Mouse (Mus musculus) hindbrain, embryonic 16.5 days (tissue): ENCODE data around the gene Phyh. TPM values are rescaled to one million over a fixed set of nuclear protein-coding genes. Genes with fewer than 3 reads are reported as not detected.
A peak's percentile ranks its signal among the peaks of the same experiment; 100 is the strongest.

ENCODE experiments used
- ATAC-seq: fragments of 200-750 bp; cut with Nextera tagmentation; 2 replicates; pipeline ENCODE4 v1.8.0; 2017; ENCODE audit warnings: moderate TSS enrichment, moderate library complexity
- H3K27ac ChIP-seq: fragments of 300-500 bp; sonication (generic); 2 replicates; pipeline ENCODE4 v1.5.1; 2014; ENCODE audit warnings: low read depth, mild to moderate bottlenecking, control low read depth, low read length, moderate library complexity
- H3K27me3 ChIP-seq: fragments of 300-500 bp; sonication (generic); replicated peaks from 2 replicates; pipeline ENCODE4 v1.6.1; 2014; ENCODE audit warnings: low read length; ENCODE audit not compliant: control insufficient read depth, insufficient read depth
- H3K36me3 ChIP-seq: fragments of 300-500 bp; sonication (generic); 2 replicates; pipeline ENCODE4 v1.6.1; 2014; ENCODE audit warnings: mild to moderate bottlenecking, low read length, moderate library complexity, mixed read lengths; ENCODE audit not compliant: control insufficient read depth, insufficient read depth
- H3K4me1 ChIP-seq: fragments of 300-500 bp; sonication (generic); 2 replicates; pipeline ENCODE4 v1.6.1; 2014; ENCODE audit warnings: low read depth, low read length; ENCODE audit not compliant: control insufficient read depth, insufficient read depth
- H3K4me2 ChIP-seq: fragments of 300-500 bp; sonication (generic); 2 replicates; pipeline ENCODE4 v1.6.1; 2014; ENCODE audit warnings: mild to moderate bottlenecking, low read length, control low read depth, moderate library complexity
- H3K4me3 ChIP-seq: fragments of 300-500 bp; sonication (generic); 2 replicates; pipeline ENCODE4 v1.5.1; 2014; ENCODE audit warnings: mild to moderate bottlenecking, low read length, control low read depth, moderate library complexity
- H3K9ac ChIP-seq: fragments of 300-500 bp; sonication (generic); 2 replicates; pipeline ENCODE4 v1.6.1; 2014; ENCODE audit warnings: low read depth, mild to moderate bottlenecking, control low read depth, low read length, moderate library complexity
- H3K9me3 ChIP-seq: fragments of 300-500 bp; sonication (generic); 2 replicates; pipeline ENCODE4 v1.6.1; 2014; ENCODE audit warnings: mild to moderate bottlenecking, low read length, moderate library complexity; ENCODE audit not compliant: control insufficient read depth
- WGBS: fragments of 180-500 bp; shearing (Covaris S2); extraction: QIAGEN DNeasy Blood & Tissue Kit; methylation state at CpG from one replicate; pipeline ENCODE4 v1.1.7; 2014; 5-methylcytosine and 5-hydroxymethylcytosine counted together
- polyA plus RNA-seq: library from polyadenylated mRNA; unstranded; fragments of >200 nt; fragmentation: Nextera tagmentation; extraction: Ambion mirVana; gene quantifications from 2 replicates; pipeline ENCODE4 v1.2.1, GENCODE M21; 2015

Phyh gene
- 95.9 and 120 TPM in 2 replicates for polyA plus RNA-seq

DNA sequence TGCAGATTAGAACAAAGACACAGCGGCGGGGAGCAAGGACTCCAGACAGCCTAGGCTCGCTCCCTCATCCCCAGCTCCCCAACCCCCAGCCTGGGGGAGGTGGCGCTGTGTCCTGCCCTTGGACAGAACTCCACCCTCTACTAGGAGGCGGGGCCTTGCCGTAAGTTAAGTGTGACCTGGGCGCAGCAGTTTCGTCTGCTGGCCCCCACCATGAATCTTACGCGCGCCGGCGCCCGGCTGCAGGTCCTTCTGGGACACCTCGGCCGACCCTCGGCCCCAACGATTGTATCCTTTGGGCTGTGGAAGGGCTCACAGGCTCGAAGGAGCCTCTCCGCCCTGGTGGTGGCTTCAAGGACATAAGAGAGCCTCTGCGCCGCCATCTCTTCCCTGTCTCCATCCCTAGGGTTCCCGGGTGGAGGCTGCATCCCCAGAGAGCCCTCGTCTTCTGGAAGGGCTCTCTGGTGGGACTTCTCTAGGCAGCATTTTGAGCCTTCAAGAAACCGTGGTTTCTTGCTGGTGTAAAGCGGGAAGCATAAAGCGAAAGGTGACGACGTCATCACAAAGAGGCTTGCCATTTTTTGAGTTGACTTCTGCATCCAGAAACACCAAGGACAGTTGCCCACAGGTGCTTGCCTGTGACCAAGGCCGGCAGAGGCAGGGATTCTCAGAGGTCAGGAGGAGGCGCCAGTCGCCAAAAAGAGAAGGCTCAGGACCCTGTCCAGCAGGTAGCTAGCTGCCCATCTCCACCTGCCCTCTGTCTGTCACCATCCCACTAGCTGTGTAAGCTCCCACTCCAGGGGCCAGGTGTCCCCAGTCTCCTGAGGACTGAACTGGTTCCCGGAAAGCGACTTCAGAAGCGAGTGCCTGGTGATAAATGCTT is at the start of gene Phyh:
TSS of gene Phyh (plus strand) at position 160 of the 880 bp plus-strand sequence.
- Histone ChIP-seq H3K36me3 (no peaks in the 10 kb centered on the region), H3K9ac (peak within 1 kb of the TSS; percentile 73), H3K27me3 (no peaks in the 10 kb centered on the region), H3K27ac (peak within 1 kb of the TSS; percentile 81), H3K4me1 (peaks cover 3% of the 10 kb centered on the region), H3K4me2 (peak within 1 kb of the TSS; percentile 71), H3K9me3 (no peaks in the 10 kb centered on the region), H3K4me3 (peak within 1 kb of the TSS; percentile 51)
- ATAC-seq, result peak; percentile 94
- 7% methylated on average over 35 of the region's 35 CpGs for WGBS

DNA sequence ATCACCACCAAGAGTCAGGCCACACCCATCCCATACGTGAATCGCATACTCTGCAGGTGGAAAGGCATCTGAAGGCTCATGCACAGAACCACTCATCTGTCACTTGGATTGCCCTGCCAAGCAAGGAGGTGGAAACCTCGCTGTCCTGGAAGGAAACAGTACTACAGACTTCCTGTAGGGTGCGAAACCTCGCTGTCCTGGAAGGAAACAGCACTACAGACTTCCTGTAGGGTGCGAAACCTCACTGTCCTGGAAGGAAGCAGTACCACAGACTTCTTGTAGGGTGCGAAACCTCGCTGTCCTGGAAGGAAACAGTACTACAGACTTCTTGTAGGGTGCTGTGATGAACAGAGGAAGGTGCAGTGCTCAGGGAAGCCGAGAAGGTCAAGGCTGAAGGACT is 46.1 kb upstream of the Phyh start:
- H3K4me1 ChIP-seq, result no peaks in the 10 kb centered on the region
- H3K27me3 ChIP-seq, result no peaks in the 10 kb centered on the region
- 83% methylated on average over 9 of the region's 9 CpGs for WGBS
- H3K27ac ChIP-seq, result no peak overlapping the region
- no peak overlapping the region for H3K9ac ChIP-seq
- H3K4me2 ChIP-seq, result no peak overlapping the region
- no peak overlapping the region for H3K4me3 ChIP-seq
- H3K9me3 ChIP-seq, result no peaks in the 10 kb centered on the region
- no peak for ATAC-seq
- H3K36me3 ChIP-seq, result no peaks in the 10 kb centered on the region

DNA sequence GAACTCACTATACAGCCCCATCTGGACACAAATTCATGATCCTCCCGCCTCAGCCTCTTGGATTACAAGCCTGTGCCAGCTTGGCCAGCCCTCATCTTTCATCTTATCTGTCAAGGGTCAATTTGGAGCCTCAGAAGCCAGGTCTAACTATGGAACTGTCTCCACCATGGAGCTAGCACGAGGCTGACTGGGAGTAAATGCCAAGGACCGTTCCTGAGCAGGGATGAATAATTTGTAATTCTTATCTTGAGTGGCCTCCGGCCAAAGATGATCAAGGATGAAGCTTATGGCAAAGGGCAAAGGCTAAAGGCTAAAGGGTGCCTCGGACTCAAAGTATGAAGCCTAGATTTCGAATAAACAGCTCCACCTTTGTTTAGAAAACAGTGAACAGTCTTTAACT is 45.5 kb upstream of the Phyh start:
- no peaks in the 10 kb centered on the region for H3K9me3 ChIP-seq
- 76% methylated on average over 6 of the region's 6 CpGs for WGBS
- no peaks in the 10 kb centered on the region for H3K36me3 ChIP-seq
- no peaks in the 10 kb centered on the region for H3K27me3 ChIP-seq
- H3K4me1 ChIP-seq, result no peaks in the 10 kb centered on the region
- ATAC-seq, result no peak
- no peak overlapping the region for H3K4me3 ChIP-seq
- no peak overlapping the region for H3K9ac ChIP-seq
- no peak overlapping the region for H3K27ac ChIP-seq
- H3K4me2 ChIP-seq, result no peak overlapping the region

DNA sequence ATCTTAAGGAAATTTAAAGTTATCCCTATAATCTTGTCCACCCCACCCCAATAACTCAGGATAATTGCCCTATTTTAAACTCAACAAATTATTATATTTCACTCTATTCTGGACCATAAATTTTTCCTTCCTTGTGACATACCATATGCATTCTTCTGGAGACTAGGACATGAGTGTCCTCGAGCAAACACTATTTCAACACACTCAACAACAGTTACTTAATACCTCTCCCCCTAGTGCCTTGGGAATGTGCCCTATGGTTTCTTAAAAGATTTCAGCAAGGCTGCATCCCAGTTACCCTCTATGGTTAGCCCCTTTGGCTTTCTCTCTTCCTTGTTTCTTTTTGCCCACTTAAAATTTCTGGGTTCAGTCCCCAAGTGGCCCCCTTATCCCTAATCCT is 43.7 kb upstream of the Phyh start:
- no peak overlapping the region for H3K4me3 ChIP-seq
- H3K27me3 ChIP-seq, result no peaks in the 10 kb centered on the region
- H3K27ac ChIP-seq, result no peak overlapping the region
- WGBS, result 81% methylated on average over 1 of the region's 1 CpGs
- ATAC-seq, result no peak
- no peaks in the 10 kb centered on the region for H3K36me3 ChIP-seq
- H3K4me2 ChIP-seq, result no peak overlapping the region
- no peak overlapping the region for H3K9ac ChIP-seq
- H3K4me1 ChIP-seq, result peaks cover 2% of the 10 kb centered on the region; the same call in 1 of the 2 replicates
- H3K9me3 ChIP-seq, result no peaks in the 10 kb centered on the region

DNA sequence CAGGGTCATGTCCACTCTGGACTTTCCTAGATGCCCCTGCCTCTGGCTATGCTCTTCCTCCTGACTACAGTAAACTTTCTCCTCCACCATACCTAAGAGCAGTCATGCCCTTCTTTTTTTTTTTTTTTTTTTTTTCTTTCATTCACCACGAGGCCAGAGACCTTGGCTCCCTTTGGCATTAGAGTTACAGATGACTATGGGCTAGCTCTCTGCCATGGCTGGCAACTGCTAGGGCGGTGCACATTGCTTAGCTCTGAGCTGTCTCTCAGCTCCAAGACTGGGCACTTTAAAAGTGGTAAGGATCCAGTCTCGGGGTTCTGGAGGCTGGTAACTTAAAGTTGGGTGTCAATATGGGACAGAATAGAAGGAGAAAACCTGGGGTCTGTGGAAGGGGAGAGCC is 42.7 kb upstream of the Phyh start:
- Histone ChIP-seq H3K9ac (no peak overlapping the region), H3K9me3 (no peaks in the 10 kb centered on the region), H3K4me2 (no peak overlapping the region), H3K4me1 (peaks cover 7% of the 10 kb centered on the region), H3K27ac (no peak overlapping the region), H3K36me3 (no peaks in the 10 kb centered on the region), H3K27me3 (no peaks in the 10 kb centered on the region), H3K4me3 (no peak overlapping the region)
- ATAC-seq, result no peak
- 74% methylated on average over 3 of the region's 3 CpGs for WGBS

DNA sequence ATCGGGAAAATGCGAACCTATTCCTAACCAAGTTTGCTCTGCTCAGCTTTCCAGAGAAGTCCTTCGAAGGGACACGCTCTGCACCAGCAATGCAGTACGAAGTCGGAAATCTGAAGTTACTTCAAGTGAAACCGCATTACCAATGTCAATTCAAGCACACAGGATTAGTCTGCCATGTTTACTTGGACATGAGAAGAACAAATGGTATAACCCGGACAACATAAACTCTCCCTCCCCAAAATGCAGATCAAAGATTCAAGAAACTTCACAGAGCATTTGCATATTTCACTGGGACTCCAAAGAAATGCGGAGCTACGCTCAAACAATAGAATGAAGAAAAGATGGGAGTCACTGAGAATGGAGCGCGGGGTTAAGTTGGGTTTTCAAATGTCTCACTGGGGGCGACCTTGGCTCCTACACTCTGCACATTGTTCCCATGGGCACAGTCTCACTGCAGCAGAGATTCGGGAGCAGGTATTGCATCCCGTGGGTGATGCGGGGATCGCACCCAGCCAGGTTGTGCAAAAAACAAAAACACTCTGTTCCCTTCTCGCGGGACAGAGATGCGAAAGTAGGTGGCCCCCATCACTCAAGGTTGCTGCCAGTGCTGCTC is 38.0 kb upstream of the Phyh start:
- peak; percentile 12 for ATAC-seq
- H3K4me3 ChIP-seq, result peak overlapping the region; percentile 92
- H3K9me3 ChIP-seq, result no peaks in the 10 kb centered on the region
- peak overlapping the region; percentile 98 for H3K27ac ChIP-seq
- H3K9ac ChIP-seq, result peak overlapping the region; percentile 100
- peak overlapping the region; percentile 84 for H3K4me2 ChIP-seq
- peaks cover 1% of the 10 kb centered on the region for H3K36me3 ChIP-seq
- no peaks in the 10 kb centered on the region for H3K27me3 ChIP-seq
- under 1% methylated on average over 20 of the region's 20 CpGs for WGBS
- H3K4me1 ChIP-seq, result peaks cover 18% of the 10 kb centered on the region

DNA sequence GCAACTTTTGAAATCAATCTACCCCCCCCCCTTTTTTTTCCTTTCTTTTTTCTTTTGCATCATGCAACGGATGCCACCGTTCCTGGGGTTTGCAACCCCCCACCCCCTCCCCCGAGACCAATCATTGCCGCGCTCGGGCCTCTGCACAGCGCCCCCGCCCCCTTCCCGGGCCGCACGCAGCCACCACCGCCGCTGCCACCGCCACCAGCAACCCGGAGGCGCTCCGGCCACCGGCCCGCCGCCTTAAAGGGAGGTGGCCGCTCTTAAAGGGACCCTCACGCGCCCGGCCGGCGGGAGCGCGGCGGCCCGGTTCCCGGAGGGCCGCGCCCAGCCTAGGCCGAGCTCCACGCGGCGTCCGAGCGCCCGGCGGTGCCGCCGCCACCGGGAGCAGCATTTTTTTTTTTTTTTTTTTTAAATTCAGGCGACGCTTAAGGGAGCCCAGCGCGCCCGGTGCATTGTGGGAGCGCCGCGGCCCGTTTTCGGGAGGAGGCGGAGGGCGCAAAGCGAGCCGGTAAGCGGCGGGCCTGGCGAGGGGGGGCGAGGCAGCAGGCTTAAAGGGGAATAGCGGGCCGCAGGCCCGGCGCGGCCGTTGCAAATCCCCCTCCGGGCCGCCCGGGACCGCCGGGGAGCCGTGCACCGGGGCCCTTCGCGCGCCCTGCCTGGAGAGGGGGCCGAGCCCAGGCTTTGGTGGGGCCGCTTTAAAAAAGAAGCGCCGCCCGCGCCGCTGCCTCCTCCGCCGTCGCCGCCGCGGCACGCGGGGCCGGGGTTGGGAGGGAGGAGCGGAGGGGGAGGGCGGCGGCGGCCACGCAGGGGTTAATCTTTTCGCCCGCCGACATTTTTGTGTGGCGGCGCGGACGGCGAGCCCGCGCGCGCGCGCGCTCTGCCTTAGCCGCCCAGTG is 37.2 kb upstream of the Phyh start, which contains the start of gene Sephs1:
TSS of gene Sephs1 (plus strand) at position 215 of the 899 bp plus-strand sequence.
- H3K36me3 ChIP-seq, result peaks cover 8% of the 10 kb centered on the region
- H3K27ac ChIP-seq, result peak within 1 kb of the TSS; percentile 98
- peak; percentile 83 for ATAC-seq
- no peaks in the 10 kb centered on the region for H3K27me3 ChIP-seq
- 0% methylated on average over 60 of the region's 115 CpGs for WGBS
- H3K4me3 ChIP-seq, result peak within 1 kb of the TSS; percentile 92
- H3K4me2 ChIP-seq, result peak within 1 kb of the TSS; percentile 84
- H3K4me1 ChIP-seq, result peaks cover 18% of the 10 kb centered on the region
- peak within 1 kb of the TSS; percentile 100 for H3K9ac ChIP-seq
- H3K9me3 ChIP-seq, result no peaks in the 10 kb centered on the region

DNA sequence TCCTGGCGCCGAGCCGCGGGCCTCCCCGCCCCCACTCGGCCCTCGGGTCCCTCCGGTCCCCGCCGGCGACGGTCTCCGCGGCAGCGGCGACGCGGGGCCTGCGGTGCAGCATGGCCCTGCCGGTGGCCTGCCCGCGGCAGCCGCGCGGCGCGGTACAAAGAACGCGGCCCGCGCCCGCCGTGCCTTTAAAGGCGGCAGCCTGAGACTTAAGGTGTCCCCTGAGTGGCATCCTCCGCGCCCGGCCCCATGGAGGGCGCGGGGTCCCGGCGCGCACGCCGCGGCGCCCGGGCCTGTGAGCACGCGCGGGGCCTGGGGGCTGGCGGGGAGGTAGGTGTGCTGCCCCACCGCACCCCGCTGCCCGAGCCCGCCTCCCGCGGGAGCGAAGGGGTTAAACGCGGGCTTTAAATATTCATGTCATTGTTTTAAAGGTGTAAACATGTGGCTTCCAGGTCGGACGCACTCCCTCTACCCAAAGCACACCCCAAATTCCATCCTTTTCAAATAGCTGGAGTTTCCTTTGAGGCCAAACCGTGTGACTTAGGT is 36.5 kb upstream of the Phyh start:
- Histone ChIP-seq H3K27ac (peak overlapping the region; percentile 98), H3K4me2 (peak overlapping the region; percentile 84), H3K27me3 (no peaks in the 10 kb centered on the region), H3K4me3 (peak overlapping the region; percentile 92), H3K36me3 (peaks cover 13% of the 10 kb centered on the region), H3K9me3 (no peaks in the 10 kb centered on the region), H3K9ac (peak overlapping the region; percentile 100), H3K4me1 (peaks cover 18% of the 10 kb centered on the region)
- peak; percentile 66 for ATAC-seq
- under 1% methylated on average over 46 of the region's 63 CpGs for WGBS
